ENCODE assay signal across 30 mouse cellular contexts in the genomic region with DNA sequence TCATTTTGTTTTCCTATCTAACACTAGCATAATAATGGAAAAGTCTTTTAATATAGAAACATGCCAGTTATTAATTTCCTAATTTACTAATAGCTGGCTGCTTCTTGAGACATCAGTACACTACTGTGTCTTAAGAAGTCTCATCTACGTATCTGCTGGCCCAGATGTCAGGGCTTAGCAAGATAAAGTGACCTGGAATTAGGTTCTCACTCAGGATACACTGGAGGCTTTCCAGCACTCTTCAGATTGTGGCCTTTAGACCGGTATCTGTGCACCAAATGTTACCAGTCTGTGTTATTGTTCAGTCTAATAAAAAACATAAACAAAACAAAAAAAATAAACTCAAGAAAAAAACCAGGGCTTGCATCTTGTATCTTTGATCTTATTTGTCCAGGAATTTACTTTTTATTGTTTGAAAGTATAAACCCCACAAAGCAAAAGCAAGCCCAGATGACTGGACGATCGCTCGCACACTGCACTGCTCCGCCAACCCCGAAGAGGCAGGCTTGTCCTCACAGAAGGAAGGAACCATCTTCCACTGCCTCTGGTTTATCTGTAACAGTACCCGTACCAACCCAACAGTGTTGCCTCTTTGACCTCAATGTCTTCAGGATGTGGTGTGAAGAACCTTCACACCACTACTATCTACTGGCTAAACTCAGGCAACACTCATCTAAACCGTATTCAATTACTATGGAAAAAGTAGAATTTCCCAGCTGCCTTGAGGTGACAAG. TPM values are rescaled to one million over a fixed set of nuclear protein-coding genes. Genes with fewer than 3 reads are reported as not detected.
DNase-seq lines count a peak whose midpoint lies in the region; ATAC-seq and TF ChIP-seq lines count a peak whose summit lies in the region.
"Had no signal": no experiment of that assay in that cellular context is flagged by ENCODE, and none has a peak within 500 bp of the region (broad histone marks: within the 10 kb centered on the region; RNA-seq: fewer than 3 reads in every experiment).

No protein-coding gene starts in this region.

- no peaks in the 10 kb centered on the region for H3K27me3 ChIP-seq in liver, embryonic 12.5 days (replicated peaks)
- no peaks in the 10 kb centered on the region for H3K27me3 ChIP-seq in liver, postnatal 0 days (ENCODE audit: insufficient read depth, low read length)
- no peaks in the 10 kb centered on the region for H3K27me3 ChIP-seq in kidney, embryonic 15.5 days
- H3K27me3 ChIP-seq: embryonic facial prominence, embryonic 12.5 days; heart, embryonic 12.5 days; hindbrain, embryonic 13.5 days; limb, embryonic 15.5 days; midbrain, embryonic 13.5 days had no signal

- no peak for DNase-seq in liver
- no peak for DNase-seq in liver, postnatal 0 days
- DNase-seq in layer of hippocampus, adult 9-11 months: no peak
- DNase-seq: adrenal gland, postnatal 25 days; cerebellum, adult 18-20 months; cerebellum, postnatal 36 days; embryo, embryonic 11 days; gastrocnemius, postnatal 25 days; heart, adult 2 months; heart, postnatal 4 days; kidney, postnatal 25 days; lung, embryonic 14.5 days; lung, postnatal 14 days had no signal

- TF ChIP-seq EP300 in liver, postnatal 0 days (IDR thresholded peaks at IDR 0.05; ENCODE audit: low read depth): no peak

- no peak overlapping the region for H3K27ac ChIP-seq in liver, embryonic 12.5 days
- H3K27ac ChIP-seq in liver, postnatal 0 days (ENCODE audit: low read depth): no peak overlapping the region
- H3K27ac ChIP-seq in kidney, embryonic 15.5 days: no peak overlapping the region
- H3K27ac ChIP-seq: embryonic facial prominence, embryonic 12.5 days; heart, adult 2 months; hindbrain, embryonic 13.5 days; limb, embryonic 10.5 days; midbrain, embryonic 13.5 days had no signal

- no peak overlapping the region for H3K9ac ChIP-seq in liver, embryonic 12.5 days
- no peak overlapping the region for H3K9ac ChIP-seq in liver, postnatal 0 days (replicated peaks)
- H3K9ac ChIP-seq in kidney, embryonic 15.5 days: no peak overlapping the region
- H3K9ac ChIP-seq: embryonic facial prominence, embryonic 12.5 days; heart, embryonic 12.5 days; hindbrain, embryonic 13.5 days; limb, embryonic 15.5 days; lung, embryonic 14.5 days; midbrain, embryonic 13.5 days had no signal

- no peak for TF ChIP-seq CTCF in liver, postnatal 0 days (IDR thresholded peaks at IDR 0.05; ENCODE audit: low read depth)

- H3K9me3 ChIP-seq in liver, embryonic 12.5 days (replicated peaks): no peaks in the 10 kb centered on the region
- H3K9me3 ChIP-seq in liver, postnatal 0 days (ENCODE audit: low read length): no peaks in the 10 kb centered on the region
- H3K9me3 ChIP-seq in kidney, embryonic 15.5 days (replicated peaks): no peaks in the 10 kb centered on the region
- H3K9me3 ChIP-seq: embryonic facial prominence, embryonic 12.5 days; heart, embryonic 12.5 days; hindbrain, embryonic 13.5 days; limb, embryonic 10.5 days; limb, embryonic 15.5 days; midbrain, embryonic 13.5 days had no signal

- ATAC-seq in liver, embryonic 12.5 days: peak; percentile 69
- ATAC-seq in activated CD4-positive, CD25-positive, alpha-beta regulatory T cell, adult 4 months: peak; percentile 61
- ATAC-seq in liver, postnatal 0 days: 0 out of 2 replicates have a peak, but pooled peaks have one; percentile 37
- ATAC-seq in kidney, embryonic 15.5 days (replicated peaks; ENCODE audit: low FRiP score): no peak
- ATAC-seq: forebrain, embryonic 14.5 days; midbrain, embryonic 13.5 days had no signal

- no peak overlapping the region for H3K4me2 ChIP-seq in liver, embryonic 12.5 days
- no peak overlapping the region for H3K4me2 ChIP-seq in liver, postnatal 0 days (ENCODE audit: low read depth, low read length)
- H3K4me2 ChIP-seq in kidney, embryonic 15.5 days: no peak overlapping the region
- H3K4me2 ChIP-seq: embryonic facial prominence, embryonic 12.5 days; heart, embryonic 12.5 days; hindbrain, embryonic 13.5 days; limb, embryonic 15.5 days; lung, embryonic 14.5 days; midbrain, embryonic 13.5 days had no signal

- no peak overlapping the region for H3K4me3 ChIP-seq in liver, embryonic 12.5 days
- no peak overlapping the region for H3K4me3 ChIP-seq in liver, postnatal 0 days (ENCODE audit: low read depth, low read length)
- H3K4me3 ChIP-seq in kidney, embryonic 15.5 days (replicated peaks): no peak overlapping the region
- H3K4me3 ChIP-seq: embryonic facial prominence, embryonic 12.5 days; heart, adult 2 months; heart, embryonic 12.5 days; hindbrain, embryonic 13.5 days; layer of hippocampus, adult 2 months; limb, embryonic 10.5 days; limb, embryonic 15.5 days; midbrain, embryonic 13.5 days had no signal

- 82% methylated on average over 9 of the region's 9 CpGs for WGBS in liver, embryonic 12.5 days (ENCODE audit: insufficient replicate concordance)
- WGBS in liver, postnatal 0 days (ENCODE audit: insufficient replicate concordance): 86% methylated on average over 9 of the region's 9 CpGs
- WGBS in kidney, embryonic 15.5 days: 93% methylated on average over 9 of the region's 9 CpGs

- H3K36me3 ChIP-seq in liver, embryonic 12.5 days: peaks cover 82% of the 10 kb centered on the region
- H3K36me3 ChIP-seq in liver, postnatal 0 days (replicated peaks; ENCODE audit: insufficient read depth, low read length): peaks cover 60% of the 10 kb centered on the region
- peaks cover 75% of the 10 kb centered on the region for H3K36me3 ChIP-seq in kidney, embryonic 15.5 days

- H3K4me1 ChIP-seq in liver, embryonic 12.5 days: peaks cover 13% of the 10 kb centered on the region
- no peaks in the 10 kb centered on the region for H3K4me1 ChIP-seq in liver, postnatal 0 days (ENCODE audit: insufficient read depth)
- no peaks in the 10 kb centered on the region for H3K4me1 ChIP-seq in kidney, embryonic 15.5 days
- H3K4me1 ChIP-seq: embryonic facial prominence, embryonic 12.5 days; heart, embryonic 12.5 days; limb, embryonic 10.5 days; limb, embryonic 15.5 days; midbrain, embryonic 13.5 days had no signal

RNA-seq across cellular contexts. Expression of a gene that starts 7.4 kb away (rescaled TPM):
- 23.2 and 23.9 TPM in 2 replicates for polyA plus RNA-seq in liver, embryonic 12.5 days (2016; fragmentation: Nextera tagmentation; extraction: Ambion mirVana)
- 10 to 100 TPM; 15.5 to 19.6 TPM for polyA plus RNA-seq in activated CD4-positive, CD25-positive, alpha-beta regulatory T cell, adult 4 months (2017; shearing (Covaris generic))
- polyA plus RNA-seq in liver, postnatal 0 days (2015; fragmentation: Nextera tagmentation; extraction: Ambion mirVana): 14.2 and 15.2 TPM in 2 replicates
- 33.9 and 34.6 TPM in 2 replicates for polyA plus RNA-seq in kidney, embryonic 15.5 days (2015; fragmentation: Nextera tagmentation; extraction: Ambion mirVana)

RNA-seq across cellular contexts. Expression of a gene that starts 21.9 kb away (rescaled TPM):
- polyA plus RNA-seq in liver, embryonic 12.5 days (2016; fragmentation: Nextera tagmentation; extraction: Ambion mirVana): 14.7 and 16.4 TPM in 2 replicates
- 10 to 100 TPM; 26.5 to 31.1 TPM for polyA plus RNA-seq in activated CD4-positive, CD25-positive, alpha-beta regulatory T cell, adult 4 months (2017; shearing (Covaris generic))
- 10.2 and 10.7 TPM in 2 replicates for polyA plus RNA-seq in liver, postnatal 0 days (2015; fragmentation: Nextera tagmentation; extraction: Ambion mirVana)
- polyA plus RNA-seq in kidney, embryonic 15.5 days (2015; fragmentation: Nextera tagmentation; extraction: Ambion mirVana): 22.8 and 23.9 TPM in 2 replicates

RNA-seq across cellular contexts. Expression of a gene that starts 30.7 kb away (rescaled TPM):
- 0.10 and 0.12 TPM in 2 replicates for polyA plus RNA-seq in liver, embryonic 12.5 days (2016; fragmentation: Nextera tagmentation; extraction: Ambion mirVana)
- not detected for polyA plus RNA-seq in activated CD4-positive, CD25-positive, alpha-beta regulatory T cell, adult 4 months (2017; shearing (Covaris generic))
- polyA plus RNA-seq in liver, postnatal 0 days (2015; fragmentation: Nextera tagmentation; extraction: Ambion mirVana): 0.09 TPM in 1 of 2 replicates, not detected in the other
- polyA plus RNA-seq in kidney, embryonic 15.5 days (2015; fragmentation: Nextera tagmentation; extraction: Ambion mirVana): not detected in 2 replicates
- polyA plus RNA-seq: embryonic facial prominence, embryonic 12.5 days; forebrain, embryonic 14.5 days; heart, embryonic 12.5 days; heart, postnatal 0 days; hindbrain, embryonic 13.5 days; intestine, postnatal 0 days; kidney, embryonic 14.5 days; limb, embryonic 10.5 days; limb, embryonic 15.5 days; lung, embryonic 14.5 days; midbrain, embryonic 13.5 days; neural tube, embryonic 14.5 days; stomach, embryonic 14.5 days; testis, adult 2 months had no signal
